Mouse (Mus musculus) kidney, adult 10 weeks (tissue): Measurements from ENCODE around the gene Fam111a. TPM values are rescaled to one million over a fixed set of nuclear protein-coding genes. Genes with fewer than 3 reads are reported as not detected.

Experiments used
- polyA plus RNA-seq: library from polyadenylated mRNA; stranded (reverse); fragments of 350-450 nt; fragmentation: Illumina TruSeq; extraction: RNeasy Lipid Tissue Mini Kit (QIAGEN cat#74804); gene quantifications from one replicate; pipeline ENCODE4 v1.2.3, GENCODE M21; 2014; ENCODE audit warnings: low read depth, low replicate concordance

Fam111a gene
- polyA plus RNA-seq = 7.9 TPM

GRCm38 (mm10) chr19:12545440-12545839 is at the start of gene Fam111a:
Fam111a (plus strand) TSS chr19:12545740.

GRCm38 (mm10) chr19:12501370-12502347 is 43.9 kb upstream of the Fam111a start, which contains the start of gene Dtx4:
Dtx4 (minus strand) TSS chr19:12501454.

GRCm38 (mm10) chr19:12599674-12600073 is 54.1 kb downstream of the Fam111a start, which contains the start of gene Gm4952:
Gm4952 (plus strand) TSS chr19:12599974.

GRCm38 (mm10) chr19:12633176-12633575 is 87.6 kb downstream of the Fam111a start, which contains the start of gene Glyat:
Glyat (plus strand) TSS chr19:12633308.

Other genes with a start within 250 kb of the Fam111a start
- gene Olfr1436, start 246.6 kb upstream of the Fam111a start, polyA plus RNA-seq = not detected
- gene Olfr1437, start 220.6 kb upstream of the Fam111a start, polyA plus RNA-seq = not detected
- gene Olfr1438-ps1, start 209.8 kb upstream of the Fam111a start, polyA plus RNA-seq = not detected
- not detected for gene Olfr1440, start 158.5 kb upstream of the Fam111a start, polyA plus RNA-seq
- gene Olfr1441, start 128.3 kb upstream of the Fam111a start, polyA plus RNA-seq = not detected
- not detected for gene Pfpl, start 117.8 kb upstream of the Fam111a start, polyA plus RNA-seq
- gene Mpeg1, start 85.0 kb upstream of the Fam111a start, polyA plus RNA-seq = 12.6 TPM
- gene Dtx4, start 44.3 kb upstream of the Fam111a start, polyA plus RNA-seq = 15.2 TPM
- gene Gm4952, start 54.2 kb downstream of the Fam111a start, polyA plus RNA-seq = 9.9 TPM
- 2,240 TPM for gene Glyat, start 87.6 kb downstream of the Fam111a start, polyA plus RNA-seq
- 1.2 TPM for gene Olfr1442, start 124.7 kb downstream of the Fam111a start, polyA plus RNA-seq
- not detected for gene Olfr1443, start 132.4 kb downstream of the Fam111a start, polyA plus RNA-seq
- 3,688 TPM for gene Keg1, start 150.0 kb downstream of the Fam111a start, polyA plus RNA-seq
- 3.8 TPM for gene Cntf, start 219.9 kb downstream of the Fam111a start, polyA plus RNA-seq